Mouse (Mus musculus): Measurements from ENCODE around the gene Abcc6. TPM values are rescaled to one million over a fixed set of nuclear protein-coding genes. Genes with fewer than 3 reads are reported as not detected.

Gene Abcc6
- total RNA-seq (2021), result 1 to 10 TPM; 1.4 to 2.1 TPM
- long read RNA-seq, experiment 1, partial matches to known transcripts, result 0 of 1 reads
- long read RNA-seq, experiment 1, other reads (novel, unspliced or antisense), result 1 of 1 reads
- long read RNA-seq, experiment 2, result 0 reads

- TF ChIP-seq CTCF (IDR thresholded peaks at IDR 0.05), result no peak
- Histone ChIP-seq H3K27ac (peak within 1 kb of the TSS; percentile 38; the same call in 1 of the 2 replicates), H3K4me3 (no peak within 1 kb of the TSS)
- DNase-seq (ENCODE audit: extremely low spot score in 1 of 2, low spot score in 2 of 2), result no peak
- intact Hi-C loops (cut with DNase I), result no loop called here
Observed at GRCm38 (mm10) chr7:46030145-46030488, at the start of gene Abcc6. Gene Abcc6, minus strand, starts transcription at chr7:46030302.

DNA sequence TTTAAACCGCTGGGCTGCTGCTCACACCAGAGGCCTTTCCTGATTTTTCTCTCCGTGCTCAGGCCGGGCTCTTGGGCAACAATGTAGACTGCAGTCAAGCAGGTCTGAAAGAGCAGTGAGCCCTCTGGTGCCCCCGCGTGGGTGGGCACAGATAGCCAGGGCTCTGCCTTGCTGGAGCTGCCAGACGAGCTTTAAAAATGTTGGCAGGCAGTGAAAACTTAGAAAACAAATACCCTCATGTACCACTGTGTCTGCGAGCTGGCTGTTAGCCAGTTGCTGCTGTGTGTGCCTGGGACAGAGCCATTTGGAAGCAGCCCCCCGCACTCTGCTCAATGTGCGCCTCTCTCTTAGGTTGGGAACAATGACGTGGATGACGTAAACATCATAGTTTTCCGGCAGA lies 47.6 kb upstream of the Abcc6 start:
- intact Hi-C loops (cut with DNase I), result no loop called here
- Histone ChIP-seq H3K4me3 (no peak overlapping the region), H3K27ac (no peak overlapping the region)
- no peak for TF ChIP-seq CTCF (IDR thresholded peaks at IDR 0.05)
- DNase-seq (ENCODE audit: extremely low spot score in 1 of 2, low spot score in 2 of 2), result no peak

DNA sequence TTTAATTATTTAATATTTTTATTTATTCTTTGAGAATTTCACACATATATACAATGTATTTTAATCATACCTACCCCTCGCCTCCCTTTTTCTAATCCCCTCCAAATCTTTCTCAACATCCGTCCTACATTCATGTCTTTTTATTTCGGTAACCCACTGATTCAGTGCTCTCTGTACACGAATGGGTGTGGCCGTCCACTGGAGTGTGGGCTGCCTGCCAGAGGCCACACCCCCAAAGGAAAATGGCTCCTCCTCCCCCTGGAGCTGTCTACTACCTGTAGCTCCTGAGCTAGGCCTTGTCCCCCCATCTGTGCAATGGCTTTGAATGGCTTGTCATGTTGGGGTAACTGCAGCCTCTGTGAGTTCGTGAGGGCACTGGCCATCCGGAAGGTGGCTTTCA lies 46.7 kb upstream of the Abcc6 start:
- intact Hi-C loops (cut with DNase I), result no loop called here
- Histone ChIP-seq H3K27ac (no peak overlapping the region), H3K4me3 (no peak overlapping the region)
- TF ChIP-seq CTCF (IDR thresholded peaks at IDR 0.05), result no peak
- DNase-seq (ENCODE audit: extremely low spot score in 1 of 2, low spot score in 2 of 2), result no peak

DNA sequence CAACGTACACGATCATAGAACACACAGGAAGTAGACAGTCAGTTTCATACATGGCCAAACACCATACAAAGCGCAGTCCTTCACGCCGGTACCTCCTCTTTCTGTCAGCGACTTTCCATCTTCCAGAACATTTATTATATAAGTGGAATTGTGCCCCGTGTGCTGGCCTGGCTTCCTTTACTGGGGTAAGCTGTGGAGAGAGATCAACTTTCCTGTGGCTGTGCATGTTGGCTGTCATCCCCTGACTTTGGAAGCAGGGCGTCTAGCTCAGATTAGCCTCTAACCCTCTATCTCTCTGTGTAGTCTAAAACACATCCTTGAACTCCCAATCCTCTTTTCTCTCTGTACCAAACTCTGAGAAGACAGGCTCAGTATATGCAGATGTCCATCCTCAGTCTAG lies 38.7 kb upstream of the Abcc6 start:
- no peak for TF ChIP-seq CTCF (IDR thresholded peaks at IDR 0.05)
- intact Hi-C loops (cut with DNase I), result no loop called here
- no peak for DNase-seq (ENCODE audit: extremely low spot score in 1 of 2, low spot score in 2 of 2)
- Histone ChIP-seq H3K4me3 (no peak overlapping the region), H3K27ac (no peak overlapping the region)

GRCm38 (mm10) chr7:46063296-46063695 lies 33.2 kb upstream of the Abcc6 start:
- Histone ChIP-seq H3K4me3 (no peak overlapping the region), H3K27ac (no peak overlapping the region)
- TF ChIP-seq CTCF (IDR thresholded peaks at IDR 0.05), result no peak
- intact Hi-C loops (cut with DNase I), result no loop called here
- no peak for DNase-seq (ENCODE audit: extremely low spot score in 1 of 2, low spot score in 2 of 2)

- H3K27ac ChIP-seq, result no peak overlapping the region
- no peak for DNase-seq (ENCODE audit: extremely low spot score in 1 of 2, low spot score in 2 of 2)
- intact Hi-C loops (cut with DNase I), result no loop called here
- TF ChIP-seq CTCF (IDR thresholded peaks at IDR 0.05), result no peak
- no peak overlapping the region for H3K4me3 ChIP-seq
Observed at GRCm38 (mm10) chr7:46061614-46062013, 31.5 kb upstream of the Abcc6 start.

- no peak overlapping the region for H3K27ac ChIP-seq
- no peak overlapping the region for H3K4me3 ChIP-seq
- intact Hi-C loops (cut with DNase I), result no loop called here
- no peak for DNase-seq (ENCODE audit: extremely low spot score in 1 of 2, low spot score in 2 of 2)
- no peak for TF ChIP-seq CTCF (IDR thresholded peaks at IDR 0.05)
Observed at GRCm38 (mm10) chr7:46060688-46061087, 30.6 kb upstream of the Abcc6 start.

- intact Hi-C loops (cut with DNase I), result no loop called here
- no peak for DNase-seq (ENCODE audit: extremely low spot score in 1 of 2, low spot score in 2 of 2)
- no peak overlapping the region for H3K4me3 ChIP-seq
- TF ChIP-seq CTCF (IDR thresholded peaks at IDR 0.05), result no peak
- H3K27ac ChIP-seq, result no peak overlapping the region
Observed at GRCm38 (mm10) chr7:46058882-46059281, 28.8 kb upstream of the Abcc6 start.

GRCm38 (mm10) chr7:46053566-46053965 lies 23.5 kb upstream of the Abcc6 start:
- Histone ChIP-seq H3K27ac (no peak overlapping the region), H3K4me3 (no peak overlapping the region)
- intact Hi-C loops (cut with DNase I), result no loop called here
- no peak for DNase-seq (ENCODE audit: extremely low spot score in 1 of 2, low spot score in 2 of 2)
- no peak for TF ChIP-seq CTCF (IDR thresholded peaks at IDR 0.05)

DNA sequence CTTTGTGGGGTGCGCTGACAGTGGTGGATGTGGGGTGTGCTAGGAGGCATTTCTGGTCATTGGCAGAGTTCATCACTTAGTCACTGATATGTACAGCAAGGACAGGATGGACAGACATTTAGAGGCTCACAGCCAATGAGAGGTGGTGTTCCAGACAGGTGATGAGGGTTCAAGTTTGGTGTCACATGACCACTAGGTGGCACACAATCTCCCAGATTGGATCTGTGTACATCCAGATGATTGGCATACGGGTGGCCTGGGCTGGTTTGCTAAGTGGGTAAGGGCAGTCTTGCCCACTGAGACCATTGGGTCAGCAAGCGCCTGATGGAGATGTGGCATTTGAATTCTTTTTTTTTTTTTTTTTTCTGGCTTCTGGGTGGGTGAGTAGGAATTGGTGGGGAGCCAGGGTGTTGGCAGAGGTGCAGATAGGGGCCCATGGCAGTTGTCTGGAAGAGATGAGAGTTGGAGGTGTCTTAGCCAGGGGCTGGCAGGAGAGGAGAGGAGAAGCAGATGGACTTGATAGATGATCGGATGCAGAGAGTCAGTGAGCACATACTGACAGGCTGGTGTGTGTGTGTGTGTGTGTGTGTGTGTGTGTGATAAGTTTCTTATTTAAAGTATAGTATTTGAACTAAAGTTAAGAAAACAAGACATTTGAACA lies 22.2 kb upstream of the Abcc6 start:
- no peak overlapping the region for H3K27ac ChIP-seq
- no peak for DNase-seq (ENCODE audit: extremely low spot score in 1 of 2, low spot score in 2 of 2)
- intact Hi-C loops (cut with DNase I), result no loop called here
- H3K4me3 ChIP-seq, result no peak overlapping the region
- peak; percentile 31 for TF ChIP-seq CTCF (IDR thresholded peaks at IDR 0.05)

- Histone ChIP-seq H3K27ac (no peak overlapping the region), H3K4me3 (no peak overlapping the region)
- TF ChIP-seq CTCF (IDR thresholded peaks at IDR 0.05), result no peak
- DNase-seq (ENCODE audit: extremely low spot score in 1 of 2, low spot score in 2 of 2), result no peak
- intact Hi-C loops (cut with DNase I), result no loop called here
Observed at GRCm38 (mm10) chr7:46049981-46050380, 19.9 kb upstream of the Abcc6 start.

- DNase-seq (ENCODE audit: extremely low spot score in 1 of 2, low spot score in 2 of 2), result no peak
- Histone ChIP-seq H3K27ac (no peak overlapping the region), H3K4me3 (no peak overlapping the region)
- TF ChIP-seq CTCF (IDR thresholded peaks at IDR 0.05), result no peak
- intact Hi-C loops (cut with DNase I), result no loop called here
Observed at GRCm38 (mm10) chr7:46047873-46048562, 17.9 kb upstream of the Abcc6 start.

GRCm38 (mm10) chr7:46045882-46046281 lies 15.8 kb upstream of the Abcc6 start:
- TF ChIP-seq CTCF (IDR thresholded peaks at IDR 0.05), result no peak
- Histone ChIP-seq H3K4me3 (no peak overlapping the region), H3K27ac (no peak overlapping the region)
- DNase-seq (ENCODE audit: extremely low spot score in 1 of 2, low spot score in 2 of 2), result no peak
- intact Hi-C loops (cut with DNase I), result no loop called here
